Mouse (Mus musculus) spleen, adult 2 months (tissue): ENCODE results near the gene Eml6.

ENCODE experiments used
- CTCF ChIP-seq: fragments of 200-500 bp; IDR thresholded peaks from 2 replicates; pipeline ENCODE4 v1.5.1; 2011; ENCODE audit warnings: mild to moderate bottlenecking, inconsistent platforms; ENCODE audit not compliant: insufficient read depth, insufficient read length, insufficient replicate concordance; ENCODE audit errors: extremely low read depth
- POLR2A ChIP-seq: fragments of 200-500 bp; IDR thresholded peaks from 2 replicates; pipeline ENCODE4 v1.6.1; 2011; ENCODE audit warnings: low read depth, low read length, inconsistent platforms

GRCm38 (mm10) chr11:29727901-29728300 lies 297.9 kb downstream of the Eml6 start:
- TF ChIP-seq CTCF (no peak), POLR2A (no peak)
